In genomic region chr11:61559572-61559971, GRCm38 (mm10) we compare ENCODE assay signal across 24 mouse cellular contexts. TPM values are rescaled to one million over a fixed set of nuclear protein-coding genes. Genes with fewer than 3 reads are reported as not detected.
"Had no signal": no experiment of that assay in that cellular context is flagged by ENCODE, and none has a peak within 500 bp of the region (broad histone marks: within the 10 kb centered on the region; RNA-seq: fewer than 3 reads in every experiment).

No protein-coding gene starts in this region.

- H3K9ac ChIP-seq: heart, embryonic 12.5 days; hindbrain, embryonic 12.5 days; hindbrain, embryonic 14.5 days; intestine, embryonic 15.5 days; limb, embryonic 12.5 days had no signal

- H3K36me3 ChIP-seq: heart, embryonic 10.5 days; heart, embryonic 12.5 days; hindbrain, embryonic 10.5 days; hindbrain, embryonic 12.5 days; intestine, embryonic 15.5 days; limb, embryonic 10.5 days; limb, embryonic 12.5 days had no signal

- H3K4me3 ChIP-seq: heart, embryonic 10.5 days; heart, embryonic 12.5 days; hindbrain, embryonic 10.5 days; hindbrain, embryonic 12.5 days; intestine, embryonic 15.5 days; left cerebral cortex, adult 2 months; limb, embryonic 10.5 days; limb, embryonic 12.5 days had no signal

- H3K27ac ChIP-seq: heart, embryonic 10.5 days; hindbrain, embryonic 10.5 days; hindbrain, embryonic 12.5 days; hindbrain, embryonic 14.5 days; intestine, embryonic 15.5 days; left cerebral cortex, adult 2 months; limb, embryonic 10.5 days; limb, embryonic 12.5 days had no signal

- H3K4me2 ChIP-seq: heart, embryonic 12.5 days; hindbrain, embryonic 12.5 days; hindbrain, embryonic 14.5 days; intestine, embryonic 15.5 days; limb, embryonic 12.5 days had no signal

- DNase-seq: gastrocnemius, postnatal 14 days; heart, adult 18-20 months; heart, postnatal 10 days; heart, postnatal 4 days; kidney, adult 18-20 months; kidney, adult 8-10 months; kidney, postnatal 10 days; kidney, postnatal 25 days; kidney, postnatal 4 days; layer of hippocampus, adult 9-11 months; liver had no signal

- H3K27me3 ChIP-seq: heart, embryonic 12.5 days; hindbrain, embryonic 12.5 days; intestine, embryonic 15.5 days; limb, embryonic 12.5 days had no signal

- H3K4me1 ChIP-seq: hindbrain, embryonic 12.5 days; intestine, embryonic 15.5 days; limb, embryonic 10.5 days; limb, embryonic 12.5 days had no signal

- H3K9me3 ChIP-seq: heart, embryonic 10.5 days; heart, embryonic 12.5 days; hindbrain, embryonic 10.5 days; hindbrain, embryonic 12.5 days; intestine, embryonic 15.5 days; limb, embryonic 10.5 days; limb, embryonic 12.5 days had no signal

- ATAC-seq: hindbrain, embryonic 16.5 days; inflammation-experienced regulatory T-cells, adult 6 months; intestine, embryonic 15.5 days; intestine, postnatal 0 days had no signal

RNA-seq across cellular contexts. Expression of gene Epn2, which starts 19.9 kb away (rescaled TPM):
- total RNA-seq: granulocyte monocyte progenitor cell, adult 5-6 weeks had no signal

RNA-seq across cellular contexts. Expression of gene B9d1, which starts 54.6 kb away (rescaled TPM):
- total RNA-seq: granulocyte monocyte progenitor cell, adult 5-6 weeks had no signal
